Comparison of ENCODE assay signal across 43 mouse cellular contexts in genomic region chr4:139653238-139653637, GRCm38 (mm10). TPM values are rescaled to one million over a fixed set of nuclear protein-coding genes. Genes with fewer than 3 reads are reported as not detected.
"Had no signal": no experiment of that assay in that cellular context is flagged by ENCODE, and none has a peak within 500 bp of the region (broad histone marks: within the 10 kb centered on the region; RNA-seq: fewer than 3 reads in every experiment).

TSS of gene Tas1r2 (plus strand) at chr4:139653538.

- H3K4me2 ChIP-seq: limb, embryonic 12.5 days; limb, embryonic 13.5 days; liver, embryonic 11.5 days; liver, embryonic 12.5 days; liver, embryonic 13.5 days; liver, embryonic 15.5 days; lung, embryonic 14.5 days; lung, embryonic 15.5 days; midbrain, embryonic 11.5 days; midbrain, embryonic 12.5 days; midbrain, embryonic 15.5 days; neural tube, embryonic 12.5 days; neural tube, embryonic 13.5 days had no signal

- H3K27ac ChIP-seq: left cerebral cortex, adult 2 months; limb, embryonic 12.5 days; limb, embryonic 13.5 days; liver, embryonic 12.5 days; liver, embryonic 13.5 days; liver, embryonic 14.5 days; liver, embryonic 15.5 days; lung, embryonic 15.5 days; macrophage; midbrain, embryonic 12.5 days; midbrain, embryonic 15.5 days; neural tube, embryonic 12.5 days; neural tube, embryonic 13.5 days had no signal

- ATAC-seq: liver, postnatal 0 days; lung, postnatal 0 days; midbrain, embryonic 15.5 days; midbrain, embryonic 16.5 days had no signal

- H3K4me3 ChIP-seq: left cerebral cortex, adult 2 months; limb, embryonic 12.5 days; limb, embryonic 13.5 days; liver, embryonic 12.5 days; liver, embryonic 13.5 days; liver, embryonic 15.5 days; lung, embryonic 15.5 days; midbrain, embryonic 12.5 days; midbrain, embryonic 15.5 days; myocyte; neural tube, embryonic 12.5 days; neural tube, embryonic 13.5 days had no signal

- H3K9me3 ChIP-seq: limb, embryonic 12.5 days; liver, embryonic 13.5 days; liver, embryonic 15.5 days; lung, embryonic 15.5 days; midbrain, embryonic 12.5 days; midbrain, embryonic 15.5 days; neural tube, embryonic 12.5 days; neural tube, embryonic 13.5 days had no signal

- H3K27me3 ChIP-seq: limb, embryonic 13.5 days; liver, embryonic 12.5 days; liver, embryonic 13.5 days; liver, embryonic 15.5 days; lung, embryonic 15.5 days; midbrain, embryonic 15.5 days; neural tube, embryonic 12.5 days; neural tube, embryonic 13.5 days had no signal

- H3K9ac ChIP-seq: limb, embryonic 12.5 days; limb, embryonic 13.5 days; liver, embryonic 12.5 days; liver, embryonic 13.5 days; liver, embryonic 14.5 days; liver, embryonic 15.5 days; liver, postnatal 0 days; lung, embryonic 14.5 days; lung, embryonic 15.5 days; midbrain, embryonic 12.5 days; midbrain, embryonic 15.5 days; neural tube, embryonic 12.5 days; neural tube, embryonic 13.5 days had no signal

- DNase-seq: left cerebral cortex, postnatal 4 days; liver; liver, embryonic 13.5 days; liver, postnatal 0 days; lung, adult 18-20 months; lung, adult 2 months; lung, embryonic 14.5 days; lung, postnatal 10 days; lung, postnatal 14 days; lung, postnatal 36 days; lung, postnatal 4 days had no signal

- H3K4me1 ChIP-seq: limb, embryonic 12.5 days; limb, embryonic 13.5 days; liver, embryonic 12.5 days; liver, embryonic 13.5 days; liver, embryonic 15.5 days; lung, embryonic 15.5 days; midbrain, embryonic 12.5 days; midbrain, embryonic 15.5 days had no signal

- H3K36me3 ChIP-seq: midbrain, embryonic 12.5 days; midbrain, embryonic 15.5 days had no signal

RNA-seq across cellular contexts. Expression of gene Tas1r2, which starts in this region (rescaled TPM):
- total RNA-seq: left cerebral cortex, adult 18-20 months; left cerebral cortex, adult 2 months; left cerebral cortex, adult 8-10 months; left cerebral cortex, postnatal 10 days; left cerebral cortex, postnatal 14 days; left cerebral cortex, postnatal 25 days; left cerebral cortex, postnatal 36 days; left cerebral cortex, postnatal 4 days; liver, adult 2 months; megakaryocyte progenitor cell, adult 5-6 weeks; megakaryocyte, adult 5-6 weeks; megakaryocyte-erythroid progenitor cell, adult 5-6 weeks; monocyte, adult 5-6 weeks had no signal
- polyA plus RNA-seq: limb, embryonic 11.5 days; limb, embryonic 12.5 days; limb, embryonic 13.5 days; liver, embryonic 11.5 days; liver, embryonic 12.5 days; liver, embryonic 13.5 days; liver, embryonic 14.5 days; liver, embryonic 15.5 days; liver, embryonic 16.5 days; liver, postnatal 0 days; lung, embryonic 14.5 days; lung, embryonic 15.5 days; lung, embryonic 16.5 days; lung, postnatal 0 days; macrophage; midbrain, embryonic 11.5 days; midbrain, embryonic 12.5 days; midbrain, embryonic 15.5 days; midbrain, embryonic 16.5 days; neural tube, embryonic 11.5 days; neural tube, embryonic 12.5 days; neural tube, embryonic 13.5 days had no signal
